ENCODE assay signal across 9 mouse cellular contexts in the genomic region with DNA sequence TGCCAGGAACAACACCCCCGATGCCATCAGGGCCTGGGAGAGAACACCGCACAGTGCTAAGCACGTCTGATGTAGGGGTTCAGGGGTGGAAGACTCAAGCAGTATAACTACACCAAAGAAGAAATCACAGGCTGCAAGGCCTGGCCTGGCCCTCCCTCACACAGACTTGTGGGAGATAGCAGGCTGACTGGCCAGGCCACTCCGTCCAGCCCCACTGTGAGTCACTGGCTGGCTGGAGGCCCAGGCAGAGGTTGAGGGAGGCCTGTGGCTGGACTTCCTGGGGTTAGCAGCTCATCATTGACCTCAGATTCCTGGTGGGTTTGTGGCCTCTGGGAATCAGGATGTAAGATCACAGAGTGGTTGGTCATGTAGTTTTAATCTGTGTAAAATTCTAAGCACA. TPM values are rescaled to one million over a fixed set of nuclear protein-coding genes. Genes with fewer than 3 reads are reported as not detected.
DNase-seq lines count a peak whose midpoint lies in the region; ATAC-seq and TF ChIP-seq lines count a peak whose summit lies in the region.
"Had no signal": no experiment of that assay in that cellular context is flagged by ENCODE, and none has a peak within 500 bp of the region (broad histone marks: within the 10 kb centered on the region; RNA-seq: fewer than 3 reads in every experiment).

No protein-coding gene starts in this region.

- H3K4me3 ChIP-seq in heart, embryonic 10.5 days = no peak overlapping the region
- no peak overlapping the region for H3K4me3 ChIP-seq in small intestine, adult 2 months (ENCODE audit: low read depth, low read length)
- H3K4me3 ChIP-seq: limb, embryonic 15.5 days had no signal

- no peak for ATAC-seq in granulocyte monocyte progenitor cell, adult 5-6 weeks (replicated peaks; ENCODE audit: poor library complexity, severe bottlenecking)

- no peak for TF ChIP-seq CTCF in small intestine, adult 2 months (IDR thresholded peaks at IDR 0.05; ENCODE audit: extremely low read depth, insufficient read length, insufficient replicate concordance, low read depth, low read length)

- H3K4me1 ChIP-seq in heart, embryonic 10.5 days = peaks cover 16% of the 10 kb centered on the region
- H3K4me1 ChIP-seq in small intestine, adult 2 months (ENCODE audit: control insufficient read depth, insufficient read depth, insufficient read length, low read length) = peaks cover 8% of the 10 kb centered on the region

- 68% methylated on average over 4 of the region's 4 CpGs for WGBS in heart, embryonic 10.5 days
- WGBS in small intestine, adult 2 months = 61% methylated on average over 4 of the region's 4 CpGs

- no peaks in the 10 kb centered on the region for H3K9me3 ChIP-seq in heart, embryonic 10.5 days
- H3K9me3 ChIP-seq: limb, embryonic 15.5 days had no signal

- peak; percentile 46 for DNase-seq in cerebellum, adult 9-10 months
- no peak for DNase-seq in cerebellum, postnatal 4 days (ENCODE audit: low spot score in 2 of 2)
- DNase-seq in adrenal gland, postnatal 25 days = peak; percentile 97
- peak; percentile 83 for DNase-seq in heart, embryonic 10.5 days (ENCODE audit: low spot score)
- DNase-seq in kidney, postnatal 14 days = peak; percentile 93
- DNase-seq in right cerebral cortex, postnatal 4 days = no peak

- no peaks in the 10 kb centered on the region; the same call in 1 of the 2 replicates for H3K27me3 ChIP-seq in heart, embryonic 10.5 days (ENCODE audit: insufficient read depth, poor library complexity, severe bottlenecking)
- H3K27me3 ChIP-seq in small intestine, adult 2 months (ENCODE audit: control insufficient read depth, insufficient read depth, low read length) = no peaks in the 10 kb centered on the region
- H3K27me3 ChIP-seq: limb, embryonic 15.5 days had no signal

- peak overlapping the region; percentile 62; the same call in 1 of the 2 replicates for H3K27ac ChIP-seq in heart, embryonic 10.5 days
- H3K27ac ChIP-seq in small intestine, adult 2 months (ENCODE audit: insufficient read depth, low read depth, low read length) = peak overlapping the region; percentile 3; the same call in 1 of the 2 replicates
- H3K27ac ChIP-seq: limb, embryonic 15.5 days had no signal

- H3K36me3 ChIP-seq in heart, embryonic 10.5 days = no peaks in the 10 kb centered on the region
- no peaks in the 10 kb centered on the region for H3K36me3 ChIP-seq in small intestine, adult 2 months (ENCODE audit: control insufficient read depth, insufficient read depth, low read length)
- H3K36me3 ChIP-seq: limb, embryonic 15.5 days had no signal

- no peak for TF ChIP-seq POLR2A in small intestine, adult 2 months (IDR thresholded peaks at IDR 0.05; ENCODE audit: low read depth, low read length)

RNA-seq across cellular contexts. Expression of gene Eml1, which starts 22.9 kb away (rescaled TPM):
- total RNA-seq in adrenal gland, postnatal 25 days (2021) = 15.5 and 20.6 TPM in 2 replicates
- 47.0 and 50.4 TPM in 2 replicates for polyA plus RNA-seq in heart, embryonic 10.5 days (2016; fragmentation: Nextera tagmentation; extraction: Ambion mirVana)
- polyA plus RNA-seq in small intestine, adult 2 months (2012; rRNA removed) = 10.1 and 19.8 TPM in 2 replicates
- total RNA-seq in granulocyte monocyte progenitor cell, adult 5-6 weeks (2014; fragmentation: Nextera tagmentation) = not detected in 2 replicates
- not detected in 2 replicates for total RNA-seq in granulocyte monocyte progenitor cell, adult 5-6 weeks (2017)

RNA-seq across cellular contexts. Expression of gene Cyp46a1, which starts 59.5 kb away (rescaled TPM):
- 2.0 and 3.1 TPM in 2 replicates for total RNA-seq in adrenal gland, postnatal 25 days (2021)
- polyA plus RNA-seq in heart, embryonic 10.5 days (2016; fragmentation: Nextera tagmentation; extraction: Ambion mirVana) = 4.4 and 5.9 TPM in 2 replicates
- polyA plus RNA-seq in small intestine, adult 2 months (2012; rRNA removed) = 0.51 and 1.2 TPM in 2 replicates
- total RNA-seq in granulocyte monocyte progenitor cell, adult 5-6 weeks (2014; fragmentation: Nextera tagmentation) = not detected in 2 replicates
- total RNA-seq in granulocyte monocyte progenitor cell, adult 5-6 weeks (2017) = not detected in 2 replicates

Comparison
In these comparisons a context has a peak if more than half of its experiments do, and no peak if none do; other contexts are left out.
1. DNase-seq: peak in cerebellum, adult 9-10 months (single experiment), adrenal gland, postnatal 25 days (single experiment), heart, embryonic 10.5 days (single experiment) and kidney, postnatal 14 days (single experiment); none in cerebellum, postnatal 4 days (0 of 2) and right cerebral cortex, postnatal 4 days (single experiment).
2. RNA of gene Eml1, which starts 22.9 kb away (total RNA-seq): 15.5 to 20.6 TPM in adrenal gland, postnatal 25 days; not detected in granulocyte monocyte progenitor cell, adult 5-6 weeks; every median in the first group is over 10 times any median in the second.